Mouse (Mus musculus) forebrain, embryonic 11.5 days (tissue): ENCODE measurements around the gene Dus2. TPM values are rescaled to one million over a fixed set of nuclear protein-coding genes. Genes with fewer than 3 reads are reported as not detected.
"Not testable (repeated sequence)": the region's sequence is repeated elsewhere in the genome, so short reads cannot be mapped to it uniquely, and the experiment has no call there.

Source experiments
- ATAC-seq: fragments of 200-750 bp; cut with Nextera tagmentation; replicated peaks from 2 replicates; pipeline ENCODE4 v1.8.0; 2017; ENCODE audit warnings: moderate TSS enrichment; ENCODE audit not compliant: low FRiP score
- DNase-seq: peaks from one replicate; pipeline ENCODE4 v3.0.0-alpha.2; 2017; ENCODE audit warnings: low spot score
- H3K27ac ChIP-seq: fragments of 300-500 bp; sonication (generic); 2 replicates; pipeline ENCODE4 v1.5.1; 2014; ENCODE audit warnings: low read depth, low read length
- H3K27me3 ChIP-seq: fragments of 300-500 bp; sonication (generic); 2 replicates; pipeline ENCODE4 v1.6.1; 2014; ENCODE audit warnings: mild to moderate bottlenecking, low read length, mixed read lengths; ENCODE audit not compliant: control insufficient read depth, insufficient read depth
- H3K36me3 ChIP-seq: fragments of 300-500 bp; sonication (generic); 2 replicates; pipeline ENCODE4 v1.6.1; 2014; ENCODE audit warnings: mild to moderate bottlenecking, low read length, moderate library complexity, mixed read lengths; ENCODE audit not compliant: control insufficient read depth, insufficient read depth
- H3K4me1 ChIP-seq: fragments of 300-500 bp; sonication (generic); replicated peaks from 2 replicates; pipeline ENCODE4 v1.6.1; 2014; ENCODE audit warnings: low read length, mixed read lengths; ENCODE audit not compliant: control insufficient read depth, insufficient read depth
- H3K4me2 ChIP-seq: fragments of 300-500 bp; sonication (generic); 2 replicates; pipeline ENCODE4 v1.6.1; 2014; ENCODE audit warnings: low read depth, mild to moderate bottlenecking, low read length, moderate library complexity, mixed read lengths; ENCODE audit not compliant: severe bottlenecking
- H3K4me3 ChIP-seq: fragments of 300-500 bp; sonication (generic); 2 replicates; pipeline ENCODE4 v1.5.1; 2014; ENCODE audit warnings: low read depth, low read length
- H3K9ac ChIP-seq: fragments of 300-500 bp; sonication (generic); 2 replicates; pipeline ENCODE4 v1.6.1; 2014; ENCODE audit warnings: low read length
- H3K9me3 ChIP-seq: fragments of 300-500 bp; sonication (generic); 2 replicates; pipeline ENCODE4 v1.6.1; 2016; ENCODE audit warnings: low read length, mixed read lengths; ENCODE audit not compliant: control insufficient read depth
- WGBS: fragments of 180-500 bp; shearing (Covaris S2); extraction: QIAGEN DNeasy Blood & Tissue Kit; methylation state at CpG from one replicate; pipeline ENCODE4 v1.1.7; 2014; 5-methylcytosine and 5-hydroxymethylcytosine counted together
- polyA plus RNA-seq: library from polyadenylated mRNA; unstranded; fragments of >200 nt; fragmentation: Nextera tagmentation; extraction: Ambion mirVana; gene quantifications from 2 replicates; pipeline ENCODE4 v1.2.1, GENCODE M21; 2014

The Dus2 gene
- polyA plus RNA-seq, 1 experiment from 2014 or later = 16.5 TPM

GRCm38 (mm10) chr8:106011643-106011986, 20.5 kb downstream of the Dus2 start, which contains the start of gene Ddx28:
TSS of gene Ddx28 (minus strand) at chr8:106011882.
- DNase-seq (no peak), ATAC-seq (no peak)
- H3K4me2 ChIP-seq = peak within 1 kb of the TSS; percentile 96

GRCm38 (mm10) chr8:106012203-106012602, 21.1 kb downstream of the Dus2 start:
- not testable (repeated sequence) for H3K9me3 ChIP-seq, H3K9ac ChIP-seq, H3K4me1 ChIP-seq, H3K36me3 ChIP-seq, H3K27ac ChIP-seq, H3K27me3 ChIP-seq, ATAC-seq, DNase-seq
- Histone ChIP-seq H3K4me3 (peak overlapping the region; percentile 93; the same call in 1 of the 2 replicates), H3K4me2 (peak overlapping the region; percentile 96)
- 85% methylated on average over 8 of the region's 8 CpGs for whole genome bisulfite sequencing

More at GRCm38 (mm10) chr8:106011643-106011986, 20.5 kb downstream of the Dus2 start, which contains the start of gene Ddx28:
- H3K4me1 ChIP-seq = peaks cover 4% of the 10 kb centered on the region
- H3K9ac ChIP-seq = peak within 1 kb of the TSS; percentile 84
- peak within 1 kb of the TSS; percentile 93 for H3K4me3 ChIP-seq
- WGBS = 5% methylated on average over 6 of the region's 6 CpGs
- H3K36me3 ChIP-seq = no peaks in the 10 kb centered on the region; the same call in 1 of the 2 replicates
- H3K27ac ChIP-seq = no peak within 1 kb of the TSS
- H3K9me3 ChIP-seq = no peaks in the 10 kb centered on the region
- H3K27me3 ChIP-seq = no peaks in the 10 kb centered on the region

- Histone ChIP-seq H3K4me3 (no peak overlapping the region), H3K4me2 (no peak overlapping the region), H3K27ac (no peak overlapping the region), H3K36me3 (no peaks in the 10 kb centered on the region), H3K27me3 (no peaks in the 10 kb centered on the region), H3K9ac (no peak overlapping the region), H3K4me1 (no peaks in the 10 kb centered on the region), H3K9me3 (no peaks in the 10 kb centered on the region)
- no peak for DNase-seq
- ATAC-seq = no peak
- 95% methylated on average over 6 of the region's 6 CpGs for WGBS
Measured at GRCm38 (mm10) chr8:106016284-106016683, 25.1 kb downstream of the Dus2 start.

- H3K27me3 ChIP-seq = no peaks in the 10 kb centered on the region
- H3K36me3 ChIP-seq = no peaks in the 10 kb centered on the region
- H3K4me3 ChIP-seq = no peak overlapping the region
- 91% methylated on average over 7 of the region's 7 CpGs for WGBS
- DNase-seq (no peak), ATAC-seq (no peak)
- no peak overlapping the region for H3K4me2 ChIP-seq
- H3K9me3 ChIP-seq = no peaks in the 10 kb centered on the region
- no peak overlapping the region for H3K9ac ChIP-seq
- H3K4me1 ChIP-seq = no peaks in the 10 kb centered on the region
- no peak overlapping the region for H3K27ac ChIP-seq
Measured at GRCm38 (mm10) chr8:106017130-106017529, 26.0 kb downstream of the Dus2 start.

GRCm38 (mm10) chr8:106018039-106018438, 26.9 kb downstream of the Dus2 start:
- ATAC-seq = no peak
- no peak for DNase-seq
- 95% methylated on average over 3 of the region's 3 CpGs for WGBS

GRCm38 (mm10) chr8:106022483-106022882, 31.3 kb downstream of the Dus2 start:
- no peaks in the 10 kb centered on the region for H3K4me1 ChIP-seq
- H3K27me3 ChIP-seq = no peaks in the 10 kb centered on the region
- DNase-seq = peak; percentile 79
- no peak overlapping the region for H3K4me3 ChIP-seq
- no peak overlapping the region for H3K27ac ChIP-seq
- no peak overlapping the region for H3K4me2 ChIP-seq
- no peak for ATAC-seq
- no peaks in the 10 kb centered on the region for H3K36me3 ChIP-seq
- no peak overlapping the region for H3K9ac ChIP-seq
- H3K9me3 ChIP-seq = no peaks in the 10 kb centered on the region

More at GRCm38 (mm10) chr8:106018039-106018438, 26.9 kb downstream of the Dus2 start:
- Histone ChIP-seq H3K9ac (no peak overlapping the region), H3K4me2 (no peak overlapping the region), H3K4me1 (no peaks in the 10 kb centered on the region), H3K4me3 (no peak overlapping the region), H3K9me3 (no peaks in the 10 kb centered on the region), H3K27me3 (no peaks in the 10 kb centered on the region), H3K27ac (no peak overlapping the region), H3K36me3 (no peaks in the 10 kb centered on the region)

GRCm38 (mm10) chr8:106038721-106039120, 47.6 kb downstream of the Dus2 start:
- Histone ChIP-seq H3K27me3 (no peaks in the 10 kb centered on the region), H3K4me1 (no peaks in the 10 kb centered on the region), H3K9ac (no peak overlapping the region), H3K36me3 (no peaks in the 10 kb centered on the region), H3K4me3 (no peak overlapping the region), H3K27ac (no peak overlapping the region), H3K4me2 (no peak overlapping the region), H3K9me3 (no peaks in the 10 kb centered on the region)
- 95% methylated on average over 10 of the region's 10 CpGs for WGBS
- no peak for DNase-seq
- no peak for ATAC-seq

- 84% methylated on average over 4 of the region's 4 CpGs for WGBS
- DNase-seq (no peak), ATAC-seq (no peak)
- no peak overlapping the region for H3K4me3 ChIP-seq
- no peaks in the 10 kb centered on the region for H3K27me3 ChIP-seq
- no peaks in the 10 kb centered on the region for H3K4me1 ChIP-seq
- H3K27ac ChIP-seq = no peak overlapping the region
- no peak overlapping the region for H3K4me2 ChIP-seq
- H3K9ac ChIP-seq = no peak overlapping the region
- H3K9me3 ChIP-seq = no peaks in the 10 kb centered on the region
- no peaks in the 10 kb centered on the region for H3K36me3 ChIP-seq
Measured at GRCm38 (mm10) chr8:106039605-106040004, 48.5 kb downstream of the Dus2 start.

- DNase-seq = no peak
- Histone ChIP-seq H3K4me3 (no peak overlapping the region), H3K4me2 (no peak overlapping the region), H3K9ac (no peak overlapping the region), H3K27ac (no peak overlapping the region), H3K27me3 (no peaks in the 10 kb centered on the region), H3K4me1 (no peaks in the 10 kb centered on the region), H3K36me3 (no peaks in the 10 kb centered on the region), H3K9me3 (no peaks in the 10 kb centered on the region)
- ATAC-seq = no peak
- whole genome bisulfite sequencing = 81% methylated on average over 4 of the region's 4 CpGs
Measured at GRCm38 (mm10) chr8:106040218-106040617, 49.1 kb downstream of the Dus2 start.
